Mouse (Mus musculus): ENCODE results near the gene Ccdc6. TPM values are rescaled to one million over a fixed set of nuclear protein-coding genes. Genes with fewer than 3 reads are reported as not detected.

The Ccdc6 gene
- total and polyA plus RNA-seq, 2 experiments: 8.4 to 10.7 TPM

DNA sequence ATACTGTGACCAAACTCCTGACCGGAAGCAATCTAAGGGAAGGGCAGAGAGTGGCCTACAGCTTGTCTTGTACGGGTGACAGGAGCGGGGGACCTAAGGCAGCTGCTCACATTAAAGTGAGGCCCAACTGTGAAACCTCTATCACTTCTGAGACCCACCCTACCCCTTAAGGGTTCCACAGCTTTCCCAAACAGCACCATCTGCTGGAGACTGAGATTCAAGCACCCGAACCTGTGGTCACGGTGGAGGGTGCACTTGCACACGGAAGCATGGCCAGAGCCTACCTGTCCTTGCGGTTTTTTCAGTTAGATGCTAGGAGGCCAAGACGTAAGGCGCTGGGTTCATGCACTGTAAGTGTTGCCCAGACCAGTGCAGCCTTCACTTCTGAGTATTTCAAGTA is 89.2 kb downstream of the Ccdc6 start:
- TF ChIP-seq POLR2A (IDR thresholded peaks at IDR 0.05; ENCODE audit: extremely low read depth, insufficient read depth, low read length): no peak
- TF ChIP-seq CTCF (IDR thresholded peaks at IDR 0.05; ENCODE audit: low read depth, low read length): peak; percentile 63
- no peaks in the 10 kb centered on the region for H3K27me3 ChIP-seq (ENCODE audit: control insufficient read depth, insufficient read depth, low read length)
- H3K9ac ChIP-seq (ENCODE audit: low read depth, low read length): no peak overlapping the region
- H3K36me3 ChIP-seq (ENCODE audit: control insufficient read depth, insufficient read depth, low read length): peaks cover 23% of the 10 kb centered on the region
- H3K27ac ChIP-seq (replicated peaks; ENCODE audit: insufficient read depth, low read depth, low read length): no peak overlapping the region
- no peak for DNase-seq (ENCODE audit: extremely low read depth, low read depth, low spot score)
- H3K4me3 ChIP-seq (ENCODE audit: insufficient read depth, low read depth, low read length): no peak overlapping the region
- WGBS: 92% methylated on average over 9 of the region's 9 CpGs
- peaks cover 5% of the 10 kb centered on the region; the same call in 1 of the 2 replicates for H3K4me1 ChIP-seq (ENCODE audit: control insufficient read depth, insufficient read depth, low read length)
- no peaks in the 10 kb centered on the region for H3K79me2 ChIP-seq (ENCODE audit: control insufficient read depth, insufficient read depth, low read length)

DNA sequence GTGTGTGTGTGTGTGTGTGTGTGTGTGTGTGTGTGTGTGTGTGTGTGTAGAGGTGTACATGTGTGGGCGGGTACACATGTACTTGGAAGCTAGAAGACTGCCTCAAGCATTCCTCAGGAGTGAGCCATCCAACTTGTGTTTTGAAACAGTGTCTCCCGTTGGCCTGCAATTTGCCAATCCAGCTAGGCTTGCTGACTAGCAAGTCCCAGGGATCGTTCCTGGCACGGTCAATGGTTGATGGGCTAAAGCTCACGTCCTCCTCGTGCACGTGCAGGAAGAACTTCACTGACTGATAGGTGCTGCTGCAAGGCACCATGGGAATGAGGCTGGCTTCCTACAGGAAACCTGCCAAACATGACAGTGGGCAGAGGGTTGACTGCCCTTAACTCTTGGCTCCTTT is 89.7 kb downstream of the Ccdc6 start:
- Histone ChIP-seq H3K36me3 (ENCODE audit: control insufficient read depth, insufficient read depth, low read length) (peaks cover 23% of the 10 kb centered on the region), H3K4me1 (ENCODE audit: control insufficient read depth, insufficient read depth, low read length) (peaks cover 5% of the 10 kb centered on the region; the same call in 1 of the 2 replicates), H3K4me3 (ENCODE audit: insufficient read depth, low read depth, low read length) (no peak overlapping the region), H3K27ac (replicated peaks; ENCODE audit: insufficient read depth, low read depth, low read length) (no peak overlapping the region), H3K9ac (ENCODE audit: low read depth, low read length) (no peak overlapping the region), H3K27me3 (ENCODE audit: control insufficient read depth, insufficient read depth, low read length) (no peaks in the 10 kb centered on the region), H3K79me2 (ENCODE audit: control insufficient read depth, insufficient read depth, low read length) (no peaks in the 10 kb centered on the region)
- TF ChIP-seq POLR2A (IDR thresholded peaks at IDR 0.05; ENCODE audit: extremely low read depth, insufficient read depth, low read length): no peak
- 79% methylated on average over 7 of the region's 7 CpGs for WGBS
- no peak for DNase-seq (ENCODE audit: extremely low read depth, low read depth, low spot score)

DNA sequence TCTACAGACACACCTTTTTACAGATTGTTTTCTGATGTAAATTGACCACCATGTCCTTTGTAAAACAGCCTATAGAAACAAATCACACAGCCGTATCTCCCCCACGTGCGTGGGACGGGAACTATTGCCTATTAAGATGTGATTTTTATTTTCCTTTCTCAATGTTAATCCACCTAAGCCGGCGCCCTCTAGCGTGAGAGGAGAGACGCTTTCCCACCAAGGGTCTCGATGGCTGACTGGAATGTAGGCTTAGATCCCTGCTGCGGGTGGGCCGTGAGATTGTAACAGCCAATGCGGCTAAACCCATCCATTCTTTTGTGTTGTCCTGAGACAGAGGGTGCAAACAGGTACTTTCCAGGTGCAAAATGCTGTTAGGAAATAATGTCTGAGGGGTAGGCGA is 92.9 kb downstream of the Ccdc6 start:
- Histone ChIP-seq H3K27ac (replicated peaks; ENCODE audit: insufficient read depth, low read depth, low read length) (no peak overlapping the region), H3K9ac (ENCODE audit: low read depth, low read length) (no peak overlapping the region), H3K4me3 (ENCODE audit: insufficient read depth, low read depth, low read length) (no peak overlapping the region), H3K79me2 (ENCODE audit: control insufficient read depth, insufficient read depth, low read length) (no peaks in the 10 kb centered on the region), H3K4me1 (ENCODE audit: control insufficient read depth, insufficient read depth, low read length) (no peaks in the 10 kb centered on the region), H3K36me3 (ENCODE audit: control insufficient read depth, insufficient read depth, low read length) (peaks cover 27% of the 10 kb centered on the region), H3K27me3 (ENCODE audit: control insufficient read depth, insufficient read depth, low read length) (no peaks in the 10 kb centered on the region)
- TF ChIP-seq POLR2A (IDR thresholded peaks at IDR 0.05; ENCODE audit: extremely low read depth, insufficient read depth, low read length) (no peak), CTCF (IDR thresholded peaks at IDR 0.05; ENCODE audit: low read depth, low read length) (0 out of 2 replicates have a peak, but pooled peaks have one; percentile 4)
- 92% methylated on average over 13 of the region's 13 CpGs for WGBS
- DNase-seq (ENCODE audit: extremely low read depth, low read depth, low spot score): no peak

DNA sequence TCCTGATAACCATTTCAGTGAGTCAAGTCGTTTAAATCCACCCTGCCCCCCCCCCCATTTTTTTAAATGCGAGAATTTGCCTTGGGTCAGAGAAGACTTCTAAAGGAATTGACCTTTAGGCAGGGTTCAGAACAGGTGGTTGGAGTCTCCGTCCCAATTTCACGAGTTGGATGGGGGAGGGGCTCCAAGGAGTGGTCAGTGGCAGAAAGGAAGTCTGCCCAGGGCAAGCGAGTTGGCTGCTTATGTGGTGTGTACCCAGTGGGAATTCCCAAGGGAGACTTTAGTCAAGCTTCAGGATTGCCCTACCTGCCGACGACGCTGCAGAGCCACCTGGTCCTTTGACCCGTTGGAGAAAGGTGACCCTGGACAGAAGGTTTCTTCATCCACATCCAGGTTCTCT is 97.4 kb downstream of the Ccdc6 start:
- no peak for TF ChIP-seq CTCF (IDR thresholded peaks at IDR 0.05; ENCODE audit: low read depth, low read length)
- no peak for TF ChIP-seq POLR2A (IDR thresholded peaks at IDR 0.05; ENCODE audit: extremely low read depth, insufficient read depth, low read length)
- DNase-seq (ENCODE audit: extremely low read depth, low read depth, low spot score): no peak
- WGBS: 63% methylated on average over 9 of the region's 9 CpGs

DNA sequence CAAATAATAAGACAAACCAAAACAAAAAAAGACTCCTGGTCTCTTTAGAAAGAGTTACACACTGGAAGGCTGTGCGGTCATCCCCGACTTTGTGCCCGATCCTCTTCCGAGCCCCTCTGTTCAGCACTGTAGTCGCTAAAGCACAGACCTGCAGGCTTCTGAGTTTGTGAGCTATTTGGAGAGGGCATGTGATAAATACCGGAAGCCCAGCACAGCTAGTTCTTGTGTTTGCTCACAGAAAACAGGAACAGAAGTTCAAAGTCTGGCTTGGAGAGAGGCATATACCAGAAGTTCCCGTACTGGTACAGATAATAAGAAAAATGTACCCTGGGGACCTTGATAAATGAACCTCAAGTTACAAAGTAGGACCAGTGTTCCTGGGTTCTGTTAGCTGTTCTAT is 98.4 kb downstream of the Ccdc6 start:
- no peak overlapping the region for H3K4me3 ChIP-seq (ENCODE audit: insufficient read depth, low read depth, low read length)

More for the DNA sequence above, 97.4 kb downstream of the Ccdc6 start:
- no peaks in the 10 kb centered on the region for H3K27me3 ChIP-seq (ENCODE audit: control insufficient read depth, insufficient read depth, low read length)
- peaks cover 15% of the 10 kb centered on the region for H3K36me3 ChIP-seq (ENCODE audit: control insufficient read depth, insufficient read depth, low read length)
- 0 out of 2 replicates have a peak, but pooled peaks cover 2% of the 10 kb centered on the region for H3K4me1 ChIP-seq (ENCODE audit: control insufficient read depth, insufficient read depth, low read length)
- no peak overlapping the region for H3K27ac ChIP-seq (replicated peaks; ENCODE audit: insufficient read depth, low read depth, low read length)
- no peak overlapping the region for H3K4me3 ChIP-seq (ENCODE audit: insufficient read depth, low read depth, low read length)
- H3K9ac ChIP-seq (ENCODE audit: low read depth, low read length): no peak overlapping the region
- H3K79me2 ChIP-seq (ENCODE audit: control insufficient read depth, insufficient read depth, low read length): no peaks in the 10 kb centered on the region

DNA sequence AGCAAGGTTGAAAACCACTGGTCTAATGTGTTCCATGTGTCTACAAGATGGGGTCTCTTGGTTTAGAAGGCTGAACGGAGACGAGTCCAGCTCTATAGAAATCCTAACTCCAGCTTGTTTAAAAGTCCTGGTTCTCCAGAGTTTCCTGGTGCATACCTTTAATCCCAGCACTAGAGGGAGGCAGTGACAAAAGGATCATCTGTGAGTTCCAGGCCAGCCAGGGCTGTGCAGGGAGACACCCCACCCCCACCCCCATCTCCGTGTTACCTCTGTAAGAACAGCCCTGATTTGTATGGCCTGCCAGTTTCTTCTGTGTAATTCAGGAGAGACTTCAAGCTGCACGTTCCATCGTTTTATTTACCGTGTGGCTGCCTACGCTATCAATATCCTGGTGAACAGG is 98.9 kb downstream of the Ccdc6 start:
- Histone ChIP-seq H3K79me2 (ENCODE audit: control insufficient read depth, insufficient read depth, low read length) (no peaks in the 10 kb centered on the region), H3K4me1 (ENCODE audit: control insufficient read depth, insufficient read depth, low read length) (0 out of 2 replicates have a peak, but pooled peaks cover 2% of the 10 kb centered on the region), H3K27me3 (ENCODE audit: control insufficient read depth, insufficient read depth, low read length) (no peaks in the 10 kb centered on the region), H3K9ac (ENCODE audit: low read depth, low read length) (no peak overlapping the region), H3K27ac (replicated peaks; ENCODE audit: insufficient read depth, low read depth, low read length) (no peak overlapping the region), H3K36me3 (ENCODE audit: control insufficient read depth, insufficient read depth, low read length) (peaks cover 4% of the 10 kb centered on the region; the same call in 1 of the 2 replicates), H3K4me3 (ENCODE audit: insufficient read depth, low read depth, low read length) (no peak overlapping the region)
- peak; percentile 37 for DNase-seq (ENCODE audit: extremely low read depth, low read depth, low spot score)
- TF ChIP-seq CTCF (IDR thresholded peaks at IDR 0.05; ENCODE audit: low read depth, low read length) (peak; percentile 66), POLR2A (IDR thresholded peaks at IDR 0.05; ENCODE audit: extremely low read depth, insufficient read depth, low read length) (no peak)
- 33% methylated on average over 7 of the region's 7 CpGs for WGBS

More for the DNA sequence above, 98.4 kb downstream of the Ccdc6 start:
- Histone ChIP-seq H3K36me3 (ENCODE audit: control insufficient read depth, insufficient read depth, low read length) (peaks cover 7% of the 10 kb centered on the region; the same call in 1 of the 2 replicates), H3K4me1 (ENCODE audit: control insufficient read depth, insufficient read depth, low read length) (0 out of 2 replicates have a peak, but pooled peaks cover 2% of the 10 kb centered on the region), H3K79me2 (ENCODE audit: control insufficient read depth, insufficient read depth, low read length) (no peaks in the 10 kb centered on the region), H3K9ac (ENCODE audit: low read depth, low read length) (no peak overlapping the region), H3K27ac (replicated peaks; ENCODE audit: insufficient read depth, low read depth, low read length) (no peak overlapping the region), H3K27me3 (ENCODE audit: control insufficient read depth, insufficient read depth, low read length) (no peaks in the 10 kb centered on the region)
- no peak for TF ChIP-seq CTCF (IDR thresholded peaks at IDR 0.05; ENCODE audit: low read depth, low read length)
- TF ChIP-seq POLR2A (IDR thresholded peaks at IDR 0.05; ENCODE audit: extremely low read depth, insufficient read depth, low read length): no peak
- WGBS: 33% methylated on average over 7 of the region's 7 CpGs
- peak; percentile 71 for DNase-seq (ENCODE audit: extremely low read depth, low read depth, low spot score)
